Mouse (Mus musculus) mouse trophoblast stem cell (cell line): ENCODE results near the gene Fsip2.

Experiments used
- in situ Hi-C, 2 experiments: fragments of 300-500 bp; cut with MseI, MboI; formaldehyde crosslinking; loops; 2 replicates in 1 of 2; 3 replicates in 1 of 2; pipeline ENCODE4 v1.15.1; 2025

The Fsip2 gene

DNA sequence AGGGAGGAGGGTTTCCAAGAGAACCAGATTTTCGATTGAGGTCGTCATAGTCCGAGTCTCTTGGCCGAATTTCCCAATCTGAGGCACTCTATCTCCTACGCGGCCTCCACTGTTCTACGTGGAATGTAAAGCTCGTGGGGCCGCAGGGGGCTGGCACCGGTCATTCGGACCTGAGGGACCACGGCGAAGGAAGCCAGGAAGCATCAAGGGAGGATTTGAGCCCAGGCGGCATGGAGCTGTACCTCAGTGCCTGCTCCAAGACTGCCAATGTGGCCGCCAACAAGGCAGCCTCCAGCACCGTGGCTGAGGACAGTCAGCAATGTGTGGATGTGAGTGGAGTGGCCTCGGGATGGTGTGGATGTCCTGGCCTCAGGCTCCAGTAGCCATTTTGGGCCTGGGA, at the start of gene Fsip2:
Fsip2 (plus strand) TSS at position 163 of the 400 bp plus-strand sequence.
- in situ Hi-C loops, result no loop called here

DNA sequence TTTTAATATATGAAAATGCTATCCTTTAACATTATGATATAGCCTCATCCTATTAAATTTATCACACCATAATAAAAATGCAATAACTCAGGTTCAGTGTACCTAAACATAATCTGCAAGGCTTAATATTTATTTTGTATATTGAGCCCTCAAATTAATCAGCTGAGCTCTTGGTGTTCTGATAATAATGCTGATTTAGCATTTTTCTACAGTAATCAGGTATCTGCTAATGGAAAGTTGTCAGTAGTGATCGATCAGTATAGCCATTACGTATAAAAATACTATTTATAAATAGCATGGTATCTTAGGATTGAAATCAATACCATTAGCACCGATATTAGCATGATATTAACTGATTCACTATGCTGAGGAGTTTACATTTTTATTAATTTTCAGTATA, 20.0 kb downstream of the Fsip2 start:
- in situ Hi-C loops, result no loop called here

DNA sequence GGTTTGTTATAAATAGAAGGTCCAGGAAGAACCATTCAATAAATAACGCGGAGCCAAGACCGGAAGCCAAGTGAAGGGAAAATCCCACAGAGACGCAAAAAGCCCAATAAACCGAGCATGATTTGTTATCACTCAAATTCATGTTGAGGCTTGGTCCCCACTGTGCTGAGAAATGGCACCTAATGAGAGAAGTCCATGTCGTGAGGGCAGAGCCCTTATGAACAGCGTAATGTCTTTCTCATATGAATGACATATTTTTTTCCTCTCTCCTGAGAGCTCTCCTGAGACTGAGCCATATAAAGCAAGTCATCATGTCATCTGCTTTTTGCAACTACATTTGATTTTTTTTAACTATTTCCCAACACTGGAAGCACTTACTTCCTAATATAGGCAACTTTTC, 82.4 kb downstream of the Fsip2 start:
- in situ Hi-C loops, result no loop called here

DNA sequence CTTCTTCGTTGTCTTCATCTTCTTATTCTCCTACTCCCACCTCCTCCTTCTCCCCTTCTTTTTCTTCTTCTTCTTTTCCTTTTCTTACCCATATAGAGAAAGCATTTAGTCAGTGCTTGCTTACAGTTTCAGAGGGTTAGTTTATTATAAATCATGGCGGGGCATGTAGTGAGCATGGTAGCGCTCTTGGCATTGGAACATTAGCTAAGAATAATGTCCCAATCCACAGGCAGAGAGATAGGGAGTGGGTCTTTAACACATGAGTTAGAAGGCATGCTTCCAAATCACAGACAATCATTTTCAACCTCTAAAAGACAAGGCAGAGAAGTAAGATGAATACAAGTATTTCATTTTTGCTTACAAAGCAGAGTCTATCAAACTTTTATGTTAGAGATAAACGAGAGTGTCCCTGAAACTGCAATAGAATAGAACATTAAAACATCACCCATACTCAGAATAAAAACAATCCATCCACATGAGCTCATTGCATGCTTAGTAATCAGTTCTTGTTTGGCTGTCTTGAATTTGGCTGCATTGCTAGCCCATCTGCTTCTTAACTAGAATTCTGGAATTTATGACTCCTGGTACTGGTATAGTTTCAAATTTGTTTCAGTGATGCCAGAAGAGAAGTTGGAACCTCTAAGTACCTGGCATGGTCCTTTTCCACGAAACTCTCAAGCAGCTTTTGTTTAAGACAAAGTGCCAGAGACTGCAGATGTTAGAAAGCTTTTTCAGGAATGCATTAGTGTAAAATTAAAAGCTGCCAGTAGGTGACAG, 109.7 kb downstream of the Fsip2 start:
- in situ Hi-C loops, result no loop called here
